Mouse (Mus musculus): ENCODE results near the gene Gm4969.

Gm4969 gene

GRCm38 (mm10) chr7:19136673-19137334 is 18.6 kb upstream of the Gm4969 start:
- in situ Hi-C loops (cut with MboI) = no loop called here

- in situ Hi-C loops (cut with MboI) = no loop called here
Observed at GRCm38 (mm10) chr7:19136168-19136567, 18.0 kb upstream of the Gm4969 start.

- in situ Hi-C loops (cut with MboI) = no loop called here
Observed at GRCm38 (mm10) chr7:19131324-19131848, 13.2 kb upstream of the Gm4969 start.

- in situ Hi-C loops (cut with MboI) = no loop called here
Observed at GRCm38 (mm10) chr7:19130657-19131056, 12.5 kb upstream of the Gm4969 start.

GRCm38 (mm10) chr7:19129396-19129795 is 11.2 kb upstream of the Gm4969 start:
- in situ Hi-C loops (cut with MboI) = no loop called here

GRCm38 (mm10) chr7:19127744-19128143 is 9.6 kb upstream of the Gm4969 start:
- in situ Hi-C loops (cut with MboI) = no loop called here

GRCm38 (mm10) chr7:19124713-19125112 is 6.5 kb upstream of the Gm4969 start:
- in situ Hi-C loops (cut with MboI) = no loop called here

- in situ Hi-C loops (cut with MboI) = no loop called here
Observed at GRCm38 (mm10) chr7:19121686-19122085, 3.5 kb upstream of the Gm4969 start.

GRCm38 (mm10) chr7:19119631-19120429 is 1.7 kb upstream of the Gm4969 start, which contains the start of gene Fbxo46:
TSS of gene Fbxo46 (plus strand) at chr7:19119859.
- in situ Hi-C loops (cut with MboI) = no loop called here

GRCm38 (mm10) chr7:19119083-19119482 is 915 bp upstream of the Gm4969 start:
- in situ Hi-C loops (cut with MboI) = no loop called here

- in situ Hi-C loops (cut with MboI) = no loop called here
Observed at GRCm38 (mm10) chr7:19109565-19109964, 8.6 kb downstream of the Gm4969 start.

GRCm38 (mm10) chr7:19107436-19107835 is 10.7 kb downstream of the Gm4969 start:
- in situ Hi-C loops (cut with MboI) = no loop called here

- in situ Hi-C loops (cut with MboI) = no loop called here
Observed at GRCm38 (mm10) chr7:19104486-19104885, 13.7 kb downstream of the Gm4969 start.

- in situ Hi-C loops (cut with MboI) = no loop called here
Observed at GRCm38 (mm10) chr7:19103741-19104140, 14.4 kb downstream of the Gm4969 start.

GRCm38 (mm10) chr7:19100290-19100689 is 17.9 kb downstream of the Gm4969 start:
- in situ Hi-C loops (cut with MboI) = no loop called here

GRCm38 (mm10) chr7:19098811-19099210 is 19.4 kb downstream of the Gm4969 start:
- in situ Hi-C loops (cut with MboI) = no loop called here

- in situ Hi-C loops (cut with MboI) = no loop called here
Observed at GRCm38 (mm10) chr7:19097863-19098262, 20.3 kb downstream of the Gm4969 start.

GRCm38 (mm10) chr7:19097217-19097616 is 21.0 kb downstream of the Gm4969 start:
- in situ Hi-C loops (cut with MboI) = no loop called here

- in situ Hi-C loops (cut with MboI) = no loop called here
Observed at GRCm38 (mm10) chr7:19096421-19096976, 21.7 kb downstream of the Gm4969 start.

GRCm38 (mm10) chr7:19095751-19096110 is 22.4 kb downstream of the Gm4969 start:
- in situ Hi-C loops (cut with MboI) = no loop called here

GRCm38 (mm10) chr7:19094826-19095750 is 23.1 kb downstream of the Gm4969 start:
- in situ Hi-C loops (cut with MboI) = no loop called here

- in situ Hi-C loops (cut with MboI) = no loop called here
Observed at GRCm38 (mm10) chr7:19094471-19094825, 23.7 kb downstream of the Gm4969 start, which contains the start of gene Six5. TSS of gene Six5 (plus strand) at chr7:19094594.

All from mature B cell (primary cell).